Mouse (Mus musculus): ENCODE data around the gene Hist3h2a. TPM values are rescaled to one million over a fixed set of nuclear protein-coding genes. Genes with fewer than 3 reads are reported as not detected.

Gene Hist3h2a
- polyA plus RNA-seq, 1 experiment = 14.8 TPM

- TF ChIP-seq POLR2A (IDR thresholded peaks at IDR 0.05; ENCODE audit: low read depth, low read length) (no peak), CTCF (IDR thresholded peaks at IDR 0.05; ENCODE audit: extremely low read depth, insufficient read depth, insufficient read length, insufficient replicate concordance) (no peak)
- Histone ChIP-seq H3K27me3 (ENCODE audit: control insufficient read depth, insufficient read depth, low read length) (no peaks in the 10 kb centered on the region), H3K36me3 (ENCODE audit: control insufficient read depth, insufficient read depth, low read length) (no peaks in the 10 kb centered on the region), H3K4me1 (ENCODE audit: control insufficient read depth, insufficient read depth, insufficient read length) (peaks cover 6% of the 10 kb centered on the region; the same call in 1 of the 2 replicates), H3K4me3 (ENCODE audit: extremely low read depth, insufficient read depth, insufficient read length) (no peak overlapping the region), H3K27ac (ENCODE audit: insufficient read depth, low read length) (no peak overlapping the region)
- WGBS = 75% methylated on average over 50 of the region's 50 CpGs
- DNase-seq (ENCODE audit: low read depth in 1 of 2, low spot score in 2 of 2) = no peak
These were observed 7.1 kb downstream of the Hist3h2a start for GRCm38 (mm10) chr11:58961364-58962177.

GRCm38 (mm10) chr11:58963543-58963942 lies 9.1 kb downstream of the Hist3h2a start:
- no peaks in the 10 kb centered on the region for H3K27me3 ChIP-seq (ENCODE audit: control insufficient read depth, insufficient read depth, low read length)
- TF ChIP-seq POLR2A (IDR thresholded peaks at IDR 0.05; ENCODE audit: low read depth, low read length) (no peak), CTCF (IDR thresholded peaks at IDR 0.05; ENCODE audit: extremely low read depth, insufficient read depth, insufficient read length, insufficient replicate concordance) (no peak)
- no peak overlapping the region for H3K27ac ChIP-seq (ENCODE audit: insufficient read depth, low read length)
- no peak overlapping the region for H3K4me3 ChIP-seq (ENCODE audit: extremely low read depth, insufficient read depth, insufficient read length)
- 42% methylated on average over 17 of the region's 17 CpGs for WGBS
- peaks cover 4% of the 10 kb centered on the region; the same call in 1 of the 2 replicates for H3K4me1 ChIP-seq (ENCODE audit: control insufficient read depth, insufficient read depth, insufficient read length)
- no peak for DNase-seq (ENCODE audit: low read depth in 1 of 2, low spot score in 2 of 2)
- no peaks in the 10 kb centered on the region for H3K36me3 ChIP-seq (ENCODE audit: control insufficient read depth, insufficient read depth, low read length)

GRCm38 (mm10) chr11:58964216-58964615 lies 9.7 kb downstream of the Hist3h2a start:
- DNase-seq (ENCODE audit: low read depth in 1 of 2, low spot score in 2 of 2) = no peak
- Histone ChIP-seq H3K36me3 (ENCODE audit: control insufficient read depth, insufficient read depth, low read length) (no peaks in the 10 kb centered on the region), H3K4me1 (ENCODE audit: control insufficient read depth, insufficient read depth, insufficient read length) (peaks cover 4% of the 10 kb centered on the region; the same call in 1 of the 2 replicates), H3K27ac (ENCODE audit: insufficient read depth, low read length) (no peak overlapping the region), H3K4me3 (ENCODE audit: extremely low read depth, insufficient read depth, insufficient read length) (no peak overlapping the region), H3K27me3 (ENCODE audit: control insufficient read depth, insufficient read depth, low read length) (no peaks in the 10 kb centered on the region)
- WGBS = 91% methylated on average over 7 of the region's 7 CpGs
- no peak for TF ChIP-seq CTCF (IDR thresholded peaks at IDR 0.05; ENCODE audit: extremely low read depth, insufficient read depth, insufficient read length, insufficient replicate concordance)

- Histone ChIP-seq H3K27me3 (ENCODE audit: control insufficient read depth, insufficient read depth, low read length) (no peaks in the 10 kb centered on the region), H3K4me3 (ENCODE audit: extremely low read depth, insufficient read depth, insufficient read length) (no peak overlapping the region), H3K36me3 (ENCODE audit: control insufficient read depth, insufficient read depth, low read length) (no peaks in the 10 kb centered on the region), H3K4me1 (ENCODE audit: control insufficient read depth, insufficient read depth, insufficient read length) (no peaks in the 10 kb centered on the region), H3K27ac (ENCODE audit: insufficient read depth, low read length) (no peak overlapping the region)
- DNase-seq (ENCODE audit: low read depth in 1 of 2, low spot score in 2 of 2) = no peak
- no peak for TF ChIP-seq CTCF (IDR thresholded peaks at IDR 0.05; ENCODE audit: extremely low read depth, insufficient read depth, insufficient read length, insufficient replicate concordance)
- TF ChIP-seq POLR2A (IDR thresholded peaks at IDR 0.05; ENCODE audit: low read depth, low read length) = no peak
- 59% methylated on average over 12 of the region's 12 CpGs for WGBS
These were observed 10.7 kb downstream of the Hist3h2a start for GRCm38 (mm10) chr11:58965001-58965760.

- Histone ChIP-seq H3K27me3 (ENCODE audit: control insufficient read depth, insufficient read depth, low read length) (no peaks in the 10 kb centered on the region), H3K4me1 (ENCODE audit: control insufficient read depth, insufficient read depth, insufficient read length) (no peaks in the 10 kb centered on the region), H3K4me3 (ENCODE audit: extremely low read depth, insufficient read depth, insufficient read length) (no peak overlapping the region), H3K27ac (ENCODE audit: insufficient read depth, low read length) (no peak overlapping the region), H3K36me3 (ENCODE audit: control insufficient read depth, insufficient read depth, low read length) (peaks cover 4% of the 10 kb centered on the region)
- DNase-seq (ENCODE audit: low read depth in 1 of 2, low spot score in 2 of 2) = no peak
- no peak for TF ChIP-seq POLR2A (IDR thresholded peaks at IDR 0.05; ENCODE audit: low read depth, low read length)
- TF ChIP-seq CTCF (IDR thresholded peaks at IDR 0.05; ENCODE audit: extremely low read depth, insufficient read depth, insufficient read length, insufficient replicate concordance) = no peak
- 92% methylated on average over 1 of the region's 1 CpGs for WGBS
These were observed 12.9 kb downstream of the Hist3h2a start for GRCm38 (mm10) chr11:58967346-58967745.

- peaks cover 6% of the 10 kb centered on the region for H3K36me3 ChIP-seq (ENCODE audit: control insufficient read depth, insufficient read depth, low read length)
These were observed 14.1 kb downstream of the Hist3h2a start for GRCm38 (mm10) chr11:58968551-58968950.

More at GRCm38 (mm10) chr11:58968551-58968950, 14.1 kb downstream of the Hist3h2a start:
- WGBS = 60% methylated on average over 7 of the region's 7 CpGs
- no peak for DNase-seq (ENCODE audit: low read depth in 1 of 2, low spot score in 2 of 2)
- H3K4me3 ChIP-seq (ENCODE audit: extremely low read depth, insufficient read depth, insufficient read length) = no peak overlapping the region
- TF ChIP-seq CTCF (IDR thresholded peaks at IDR 0.05; ENCODE audit: extremely low read depth, insufficient read depth, insufficient read length, insufficient replicate concordance) = no peak
- TF ChIP-seq POLR2A (IDR thresholded peaks at IDR 0.05; ENCODE audit: low read depth, low read length) = no peak
- no peaks in the 10 kb centered on the region for H3K4me1 ChIP-seq (ENCODE audit: control insufficient read depth, insufficient read depth, insufficient read length)
- H3K27me3 ChIP-seq (ENCODE audit: control insufficient read depth, insufficient read depth, low read length) = no peaks in the 10 kb centered on the region
- no peak overlapping the region for H3K27ac ChIP-seq (ENCODE audit: insufficient read depth, low read length)
